Mouse (Mus musculus) adrenal gland, postnatal 36 days (tissue): ENCODE results near the gene Fopnl. TPM values are rescaled to one million over a fixed set of nuclear protein-coding genes. Genes with fewer than 3 reads are reported as not detected.

Experiments used
- DNase-seq, 2 experiments: peaks; one replicate each; pipeline ENCODE4 v3.0.0; 2021; ENCODE audit warnings: mixed read lengths in 1 of 2
- total RNA-seq, 2 experiments: library from RNA; stranded (reverse); gene quantifications; 2 replicates each; pipeline ENCODE4 v1.2.3; 2021

Gene Fopnl
- total RNA-seq, 2 experiments from 2014 or later: 51.8 to 63.2 TPM

DNA sequence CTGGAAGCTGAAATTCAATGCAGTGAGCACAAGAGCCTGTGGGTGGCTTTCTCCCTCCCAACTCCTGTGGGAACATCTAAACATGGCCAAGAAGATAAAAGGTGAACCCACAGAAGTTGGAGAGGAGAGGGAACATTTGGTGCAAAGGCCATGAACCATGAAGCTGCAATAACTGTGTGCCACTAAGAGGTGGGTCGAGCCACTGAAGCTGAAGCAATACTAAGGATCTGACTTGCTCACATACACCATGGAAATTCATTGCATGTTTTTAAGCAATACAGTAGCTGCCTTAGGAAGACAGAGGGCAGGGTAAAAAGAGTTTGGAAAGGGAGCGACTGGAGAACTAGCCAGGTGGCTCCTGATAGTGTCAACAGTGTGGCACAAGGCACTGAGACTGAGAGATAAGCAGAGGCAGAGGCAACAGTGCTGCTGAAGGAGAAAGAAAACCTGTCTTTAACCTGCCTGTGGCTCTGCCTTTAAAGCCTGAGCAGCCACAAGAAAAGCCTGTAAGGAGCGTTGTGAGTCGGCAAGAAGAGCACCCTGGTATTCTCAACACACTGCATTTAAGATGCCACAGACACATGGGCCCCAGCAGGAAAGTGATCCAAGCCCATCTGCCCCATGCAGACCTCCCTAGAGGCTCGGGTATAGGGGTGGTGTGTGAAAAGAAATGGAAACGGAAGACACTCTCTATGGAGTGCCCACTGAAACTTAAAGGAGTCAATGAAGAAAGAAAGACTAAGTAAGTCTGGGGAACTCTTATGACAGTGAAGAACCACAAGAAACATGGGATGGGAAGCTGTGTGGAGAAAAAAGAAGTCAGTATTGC, 8.7 kb downstream of the Fopnl start:
- no peak for DNase-seq

DNA sequence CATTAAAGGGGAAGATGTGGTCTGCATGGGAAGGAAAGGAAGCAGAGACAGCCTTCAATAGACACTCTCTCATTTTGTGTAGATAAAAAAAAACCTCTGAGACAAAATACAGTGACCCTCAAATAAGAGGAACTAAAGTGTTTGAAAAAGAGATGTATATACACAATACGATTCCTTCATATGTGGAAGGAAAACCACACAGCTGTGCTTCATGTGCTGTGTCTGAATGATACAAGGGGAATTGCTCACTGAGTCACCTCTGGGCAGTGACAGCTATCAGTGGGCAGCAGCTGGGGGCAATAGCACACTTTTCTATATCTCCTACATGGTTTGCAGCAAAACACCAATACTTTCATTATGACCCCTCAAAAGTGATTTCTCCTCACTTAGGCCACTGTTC, 9.8 kb downstream of the Fopnl start:
- DNase-seq: no peak

DNA sequence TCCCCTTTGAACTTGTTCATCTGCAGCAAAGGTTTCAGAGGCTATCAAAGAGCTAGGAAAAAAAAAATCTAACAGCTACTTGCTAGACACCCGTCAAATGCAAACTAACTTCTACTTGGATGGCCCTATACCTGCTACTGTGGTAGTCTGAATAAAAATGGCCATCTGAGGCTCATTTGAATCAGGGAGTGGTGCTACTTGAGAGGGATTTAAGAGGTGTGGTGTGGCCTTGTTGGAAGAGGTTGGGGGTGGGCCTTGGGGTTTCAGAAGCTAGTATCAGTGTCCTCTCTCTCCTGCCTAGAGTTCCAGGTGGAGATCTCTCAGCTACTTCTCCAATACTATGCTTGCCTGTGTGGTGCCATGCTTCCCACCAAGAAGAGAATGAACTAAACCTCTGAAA, 10.8 kb downstream of the Fopnl start:
- DNase-seq: no peak

DNA sequence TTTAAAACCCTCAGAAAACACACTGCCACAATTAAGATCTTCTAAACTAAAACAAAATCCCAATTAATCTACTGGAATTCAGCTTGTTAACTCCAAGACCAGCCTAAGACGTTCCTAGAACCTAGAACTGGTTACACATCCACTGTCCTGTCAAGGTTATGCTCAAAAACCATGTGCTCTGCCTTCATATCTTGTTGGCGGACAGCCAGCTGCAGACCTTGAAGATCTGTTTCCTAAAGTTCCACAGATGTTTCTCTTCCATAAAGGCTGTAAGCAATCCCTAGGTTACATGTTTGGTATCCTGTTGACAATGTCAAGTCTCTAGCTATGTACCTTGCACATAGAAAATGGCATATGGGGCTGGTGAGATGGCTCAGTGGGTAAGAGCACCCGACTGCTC, 12.4 kb downstream of the Fopnl start:
- peak; percentile 49 to 57 for DNase-seq

DNA sequence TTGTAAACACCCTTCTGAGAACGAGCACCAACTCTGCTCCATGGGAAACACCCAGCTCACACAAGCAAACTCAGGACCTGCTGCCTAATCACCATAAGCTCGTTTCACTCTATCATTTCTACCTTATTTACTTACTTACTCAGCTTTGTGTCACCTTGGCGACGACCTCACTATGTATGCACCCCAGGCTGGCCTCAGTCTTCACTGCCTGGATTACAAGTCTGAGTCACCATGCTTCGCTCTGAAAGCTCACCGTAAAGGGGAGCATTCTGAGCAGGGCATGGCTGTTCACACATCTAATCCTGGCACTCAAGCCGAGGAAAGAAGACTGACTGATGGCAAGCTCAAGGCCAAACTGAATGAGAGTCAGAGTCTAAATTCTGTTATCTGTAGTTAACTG, 13.5 kb downstream of the Fopnl start:
- DNase-seq: peak; percentile 55 to 63

DNA sequence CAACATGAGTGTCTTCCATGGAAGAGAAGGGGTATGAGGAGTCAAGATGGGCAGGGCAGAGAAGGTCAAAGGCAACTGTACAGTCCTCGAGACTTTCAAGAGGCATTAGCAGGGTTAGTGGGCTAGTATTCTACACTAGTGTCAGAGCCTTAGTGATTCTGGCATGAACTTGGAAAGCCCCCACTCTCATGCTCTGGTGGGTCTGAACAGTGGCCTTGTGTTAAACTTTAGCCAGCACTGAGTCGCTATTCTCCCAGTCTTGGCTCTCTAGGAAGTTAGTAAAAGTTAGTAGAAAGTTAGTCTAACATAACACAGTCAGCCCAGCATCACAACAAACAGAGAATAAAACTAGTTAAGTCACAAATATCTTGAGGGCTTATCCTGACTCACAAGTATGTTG, 14.1 kb downstream of the Fopnl start:
- no peak for DNase-seq

DNA sequence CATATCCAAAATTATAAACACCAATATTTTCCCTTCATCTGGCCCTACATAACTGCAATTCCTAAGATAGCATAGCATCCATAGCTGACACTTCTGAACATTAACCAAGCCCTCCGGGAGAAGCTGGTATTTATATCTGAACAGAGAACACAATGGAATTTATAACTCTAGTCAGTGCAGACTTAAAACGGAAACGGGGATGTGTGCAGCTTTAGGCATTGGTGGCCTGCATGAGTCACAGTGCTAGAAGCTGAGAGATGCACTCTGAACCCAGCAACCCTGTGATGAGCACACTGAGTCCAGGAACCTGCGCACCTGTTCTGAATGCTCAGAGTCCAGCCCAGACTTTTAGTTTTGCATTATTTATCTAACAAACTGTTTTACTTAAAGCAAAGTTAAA, 18.7 kb downstream of the Fopnl start:
- no peak for DNase-seq

DNA sequence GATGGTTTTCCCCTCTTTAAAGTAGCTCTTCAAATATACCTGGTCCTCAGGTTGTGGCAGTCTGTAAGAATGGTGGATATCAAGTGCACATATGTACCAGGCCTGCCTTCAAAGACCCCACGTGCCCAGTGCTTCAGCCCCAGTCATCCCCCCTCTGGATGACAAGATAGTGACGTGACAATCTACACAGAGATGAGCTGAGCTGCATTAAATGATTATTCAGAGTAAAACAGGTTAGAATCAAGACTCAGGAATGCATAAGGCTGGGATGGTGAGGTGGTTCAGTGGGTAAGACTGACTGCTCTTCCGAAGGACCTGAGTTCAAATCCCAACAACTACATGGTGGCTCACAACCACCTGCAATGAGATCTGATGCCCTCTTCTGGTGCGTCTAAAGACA, 19.5 kb downstream of the Fopnl start:
- DNase-seq: no peak

DNA sequence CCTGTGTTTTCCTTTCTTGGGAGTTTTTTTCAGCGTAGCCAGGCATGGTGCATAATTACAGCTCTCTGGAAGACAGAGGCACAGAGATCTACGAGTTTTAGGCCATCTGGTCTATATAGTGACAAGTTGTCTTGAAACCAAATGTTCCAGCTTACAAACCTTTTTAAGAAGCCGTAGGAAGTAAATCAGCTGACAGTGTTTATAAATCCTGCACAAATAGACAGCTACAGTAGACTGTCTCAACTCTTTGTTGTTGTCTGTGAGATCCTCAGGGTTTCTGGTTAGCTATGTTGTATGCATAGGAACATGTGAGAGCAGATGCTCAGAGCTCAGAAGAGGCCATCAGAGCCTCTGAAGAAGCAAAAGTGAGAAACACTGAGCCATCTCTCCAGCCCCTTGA, 20.1 kb downstream of the Fopnl start:
- no peak for DNase-seq

DNA sequence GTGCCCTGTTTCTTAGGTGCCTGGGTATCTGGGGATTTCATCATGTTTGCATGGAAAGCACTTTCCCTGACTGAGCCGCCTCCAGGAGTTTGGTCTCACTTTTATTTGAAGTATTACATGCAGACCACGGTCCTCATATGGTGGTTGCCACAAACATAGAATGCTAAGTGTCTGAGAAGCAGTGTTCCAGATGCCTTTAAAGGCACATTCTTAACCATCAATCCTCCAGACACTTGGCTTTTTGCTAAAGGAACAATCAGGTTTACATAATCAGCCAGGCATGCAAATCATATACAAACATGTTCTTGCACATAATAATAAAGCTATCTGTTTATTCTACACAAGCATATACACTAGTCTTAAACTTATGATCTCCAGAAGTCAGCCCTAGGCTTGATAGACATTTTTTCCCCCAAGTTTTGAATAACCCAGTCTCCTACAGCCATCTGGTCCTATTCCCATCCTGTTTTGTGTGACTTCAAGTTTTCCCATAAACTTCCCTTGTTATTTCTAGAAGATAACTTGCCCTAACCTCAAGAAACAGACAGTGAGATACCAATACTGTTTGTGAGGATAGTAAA, 20.6 kb downstream of the Fopnl start:
- no peak for DNase-seq

DNA sequence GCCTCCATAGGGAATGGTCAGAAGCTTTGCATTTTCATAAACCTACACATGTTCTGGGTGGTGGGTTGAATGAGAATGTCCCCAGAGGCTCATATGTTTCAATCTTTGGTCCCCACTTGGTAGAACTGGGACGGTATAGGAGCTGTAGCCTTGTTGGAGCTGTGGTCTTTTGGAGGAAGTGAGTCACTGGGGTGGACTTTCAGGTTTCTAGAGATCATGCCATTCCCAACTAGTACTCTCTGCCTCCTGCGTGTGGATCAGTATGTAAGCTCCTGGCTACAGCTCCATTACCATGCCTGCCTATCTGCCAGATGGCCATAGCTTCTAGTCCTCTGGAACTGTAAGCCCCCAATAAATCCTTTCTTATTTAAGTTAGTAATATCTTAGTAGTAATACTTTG, 21.9 kb downstream of the Fopnl start:
- no peak for DNase-seq

DNA sequence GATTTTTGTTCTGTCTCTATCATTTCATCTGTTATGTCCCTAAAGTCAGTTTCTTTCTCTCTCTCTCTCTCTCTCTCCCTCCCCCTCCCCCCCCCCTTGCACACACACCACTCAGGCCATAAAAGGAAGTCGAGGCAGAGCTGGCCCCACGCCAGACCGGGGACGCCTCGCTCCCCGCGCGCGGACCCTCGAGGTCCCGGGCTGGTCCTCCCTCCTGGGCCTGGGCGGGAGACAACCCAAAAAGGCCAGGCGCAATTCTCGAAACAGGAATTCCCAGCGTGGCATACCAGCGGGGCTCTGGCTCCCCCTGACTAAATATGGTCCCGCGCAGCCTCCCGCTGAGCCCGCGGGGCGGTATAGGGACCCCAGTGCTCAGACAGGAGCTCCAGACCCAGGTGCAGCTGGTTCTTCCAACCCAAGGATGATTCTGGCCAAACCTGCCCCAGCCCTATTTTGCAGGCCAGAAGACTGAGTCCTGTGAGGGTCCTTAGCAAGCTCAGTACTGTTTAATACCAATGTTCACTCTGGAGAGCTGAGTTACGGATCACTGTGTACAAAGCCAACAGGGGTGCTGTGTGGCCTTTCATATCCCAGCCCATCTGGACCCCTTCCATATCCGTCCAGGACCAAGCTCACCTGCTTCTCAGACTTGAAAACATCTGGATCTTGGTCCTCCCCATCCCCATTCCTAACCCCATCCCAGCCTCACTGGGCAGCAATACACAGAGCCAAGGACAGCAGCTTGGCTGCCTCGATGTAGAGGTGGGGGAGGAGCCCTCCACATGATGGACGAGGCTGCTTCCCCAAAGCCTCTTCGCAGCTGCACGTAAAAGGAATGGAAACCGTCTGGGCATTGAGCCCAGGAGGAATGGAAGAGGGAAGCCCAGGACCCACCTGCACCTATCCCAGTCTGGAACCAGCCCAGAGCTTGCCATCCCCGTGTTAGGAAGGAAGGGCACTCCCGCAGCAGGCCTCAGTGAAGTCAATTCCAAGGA, 24.7 kb downstream of the Fopnl start:
- peak; percentile 45 to 48 for DNase-seq

DNA sequence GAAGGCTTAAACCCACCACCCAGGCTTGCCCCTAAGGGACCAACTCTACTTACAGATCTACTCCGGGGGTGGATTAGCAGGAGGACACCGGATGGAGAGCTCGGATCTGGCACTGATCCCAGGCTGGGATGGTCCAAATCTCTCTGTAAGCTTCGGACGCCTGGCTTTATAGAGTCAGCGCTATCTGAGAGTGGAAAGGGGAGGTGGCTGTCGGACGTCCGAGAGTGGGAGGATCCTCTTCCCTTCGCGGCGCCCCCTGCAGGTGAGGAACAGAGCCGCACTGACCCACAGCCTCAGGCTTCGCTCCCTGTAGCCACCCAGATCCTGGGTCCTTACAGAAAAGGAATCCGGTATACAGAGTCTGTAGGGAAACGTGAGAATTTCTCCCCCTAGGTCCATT, 26.0 kb downstream of the Fopnl start, which contains the start of gene Myh11:
Gene Myh11 (minus strand): TSS at position 150 of the 400 bp plus-strand sequence.
- peak; percentile 82 to 85 for DNase-seq

DNA sequence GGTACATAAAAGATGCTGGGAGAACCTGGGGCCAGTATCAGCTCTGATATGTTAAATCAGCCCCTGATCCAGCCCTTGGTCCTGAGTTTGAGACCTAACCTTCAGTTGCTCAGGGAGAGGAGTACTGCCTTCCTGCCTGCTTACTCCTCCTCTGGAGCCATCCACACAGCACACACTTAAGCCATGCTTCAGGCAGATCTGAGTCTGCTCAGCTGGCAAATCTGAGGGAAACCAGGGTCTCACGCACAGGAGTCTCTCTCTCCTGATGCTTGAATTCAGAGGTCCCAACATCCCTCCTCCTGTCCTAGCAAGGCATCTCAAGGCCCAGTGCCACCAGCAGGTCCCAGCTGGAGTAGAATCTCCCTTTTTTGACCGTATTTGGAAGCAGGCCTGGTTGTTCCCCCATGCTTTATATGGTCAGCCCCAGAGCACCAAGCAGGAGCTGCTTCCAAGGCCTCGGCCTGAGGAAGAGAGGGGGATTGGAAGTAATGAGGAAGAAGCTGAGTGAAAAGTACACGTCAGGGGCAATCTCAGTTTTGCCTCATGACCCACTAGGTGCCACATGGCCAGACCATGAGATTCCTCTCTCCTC, 44.7 kb downstream of the Fopnl start:
- DNase-seq: no peak

DNA sequence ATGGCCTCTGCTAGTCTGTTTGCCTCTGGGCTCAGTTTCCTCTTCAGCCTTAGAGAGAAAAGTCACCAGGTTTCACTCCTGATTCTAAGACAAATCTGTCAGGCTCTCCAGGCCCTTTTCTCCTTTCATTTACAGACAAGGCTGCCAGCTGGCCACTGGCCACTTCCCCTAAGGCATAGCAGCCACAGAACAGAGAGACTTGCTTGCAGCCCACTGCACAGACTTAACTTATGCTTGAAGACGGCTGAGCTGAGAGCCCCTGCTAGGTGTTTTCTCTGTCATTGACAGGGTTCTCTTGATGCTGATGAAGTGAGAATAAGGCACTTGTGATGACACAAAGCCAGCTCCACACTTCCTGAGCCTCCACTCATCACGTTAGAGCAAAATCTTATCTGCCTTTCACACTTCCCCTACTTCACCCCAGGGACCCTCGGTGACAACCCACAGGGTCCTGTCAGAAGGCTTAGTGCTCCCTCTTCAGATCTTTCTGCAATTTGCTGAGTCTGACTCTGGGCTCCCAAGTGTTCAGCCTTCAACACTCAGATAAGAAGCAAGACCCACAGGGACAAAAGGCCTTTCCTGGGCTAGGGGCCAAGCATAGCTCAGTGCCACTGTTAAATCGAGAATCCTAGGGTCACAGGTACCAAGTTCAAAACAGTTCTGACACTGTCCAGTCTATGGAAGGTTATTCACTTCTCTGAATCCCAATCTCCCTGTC, 51.8 kb downstream of the Fopnl start:
- peak; percentile 45 to 48 for DNase-seq

DNA sequence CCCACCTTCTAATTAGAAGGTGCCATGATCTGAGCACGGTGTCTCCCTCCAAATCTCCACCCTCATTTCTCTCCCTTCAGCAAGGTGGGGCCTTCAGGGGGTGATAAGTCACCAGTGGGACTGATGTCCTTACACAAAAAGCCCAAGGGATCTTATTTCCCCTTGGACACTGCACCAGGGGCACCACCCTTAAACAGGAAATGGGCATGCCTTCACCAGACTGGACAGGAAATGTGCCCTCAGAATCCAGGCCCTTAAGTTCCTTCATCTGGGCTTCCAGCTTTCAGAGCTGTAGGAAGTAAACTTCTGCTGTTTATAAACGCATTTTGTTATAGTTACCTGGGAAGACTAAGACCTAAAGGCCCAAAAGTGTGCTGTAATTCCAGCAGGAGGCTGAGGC, 52.7 kb downstream of the Fopnl start:
- DNase-seq: no peak

DNA sequence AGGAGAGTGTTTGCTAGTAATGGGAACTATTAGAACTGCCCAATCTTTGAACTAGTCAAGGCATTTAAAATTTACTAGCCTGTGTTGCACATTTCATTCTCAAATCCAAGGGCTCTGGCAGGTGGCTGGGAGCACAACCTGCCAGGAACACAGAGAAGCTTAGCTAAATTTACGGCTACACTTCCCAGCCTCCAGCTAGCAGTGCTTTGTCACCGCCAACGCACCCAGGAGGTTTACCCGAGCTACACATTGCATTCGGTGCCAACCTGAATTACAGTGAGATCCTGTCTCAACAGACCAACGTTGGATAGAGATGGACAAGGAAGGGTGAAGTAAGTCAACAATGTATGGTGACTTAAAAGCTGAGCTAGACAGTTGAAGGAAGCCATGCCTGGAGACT, 54.0 kb downstream of the Fopnl start:
- no peak for DNase-seq

DNA sequence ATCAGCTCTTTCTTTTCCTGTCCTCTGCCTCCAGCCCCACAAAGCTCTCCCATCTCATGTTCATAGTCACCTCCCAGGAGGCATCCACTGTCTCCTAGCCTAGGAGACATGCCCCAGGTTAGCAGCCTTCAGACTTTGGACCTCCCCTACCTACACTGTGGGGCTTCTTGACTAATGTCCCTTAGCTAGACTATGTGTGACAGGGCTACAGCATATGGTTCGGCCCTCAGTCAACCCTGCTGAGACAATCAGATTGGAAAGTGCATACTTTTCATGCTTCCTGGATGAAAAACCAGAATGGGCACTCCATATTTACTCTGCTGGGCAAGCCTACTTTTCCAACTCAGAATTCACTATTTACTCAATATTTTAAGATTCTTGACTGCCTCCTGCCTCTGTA, 54.8 kb downstream of the Fopnl start:
- no peak for DNase-seq

DNA sequence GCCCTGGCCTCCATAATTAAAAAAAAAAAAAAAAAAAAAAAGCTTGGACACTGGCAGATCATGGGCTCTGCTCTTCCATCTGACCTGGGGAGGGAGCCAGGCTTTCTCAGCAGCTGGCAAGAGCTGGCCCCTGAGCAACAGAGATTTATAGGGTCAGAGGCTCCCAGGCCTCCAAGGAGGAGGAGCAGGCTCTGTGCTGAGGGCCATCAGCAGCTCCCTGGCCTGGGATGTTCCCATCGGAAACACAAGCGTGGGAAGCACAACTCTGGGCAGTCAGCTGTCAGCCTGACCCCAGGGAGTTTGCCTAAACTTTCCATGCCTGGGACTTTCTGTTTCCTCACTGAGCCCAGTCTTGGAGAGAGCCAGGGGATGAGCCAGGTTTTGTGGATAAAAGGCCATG, 58.3 kb downstream of the Fopnl start:
- peak; percentile 66 for DNase-seq

DNA sequence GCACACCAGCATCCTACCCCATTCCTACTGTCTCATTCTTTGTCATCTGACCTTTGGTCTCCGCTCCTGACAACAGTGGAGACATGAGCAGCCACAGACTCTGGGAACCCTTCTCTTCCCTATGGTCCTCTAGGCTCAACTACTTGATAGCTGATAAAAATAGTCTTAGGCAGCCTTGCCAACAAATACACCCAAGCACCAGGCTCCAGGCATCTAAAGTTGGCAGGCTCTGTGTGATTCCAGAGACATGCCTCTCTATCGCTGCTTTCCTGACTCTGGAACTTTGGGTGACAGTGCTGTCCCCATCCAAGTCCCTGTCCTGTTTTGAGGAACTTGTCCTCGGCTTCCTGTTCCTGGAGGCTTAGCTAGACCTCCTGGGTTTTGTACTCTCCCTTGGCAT, 63.6 kb downstream of the Fopnl start:
- no peak for DNase-seq

DNA sequence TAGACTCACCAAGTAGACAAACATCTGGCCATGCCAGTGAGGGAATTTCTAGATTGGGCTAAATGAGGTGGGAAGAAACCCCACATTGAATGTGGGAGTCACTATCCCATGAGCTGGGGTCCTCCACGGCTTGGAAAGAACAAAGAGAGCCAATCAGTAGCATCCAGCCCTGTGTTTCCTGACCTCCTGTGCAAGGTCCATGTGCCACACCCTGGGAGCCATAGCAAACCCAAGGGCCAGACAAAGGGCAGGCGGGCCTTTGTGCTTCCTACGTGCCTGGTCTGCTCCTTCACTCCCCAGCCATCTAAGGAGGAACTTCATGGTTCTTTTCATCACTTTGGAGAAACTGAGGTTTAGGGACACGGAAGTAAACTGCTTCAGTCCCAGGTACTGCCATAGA, 64.3 kb downstream of the Fopnl start:
- no peak for DNase-seq

DNA sequence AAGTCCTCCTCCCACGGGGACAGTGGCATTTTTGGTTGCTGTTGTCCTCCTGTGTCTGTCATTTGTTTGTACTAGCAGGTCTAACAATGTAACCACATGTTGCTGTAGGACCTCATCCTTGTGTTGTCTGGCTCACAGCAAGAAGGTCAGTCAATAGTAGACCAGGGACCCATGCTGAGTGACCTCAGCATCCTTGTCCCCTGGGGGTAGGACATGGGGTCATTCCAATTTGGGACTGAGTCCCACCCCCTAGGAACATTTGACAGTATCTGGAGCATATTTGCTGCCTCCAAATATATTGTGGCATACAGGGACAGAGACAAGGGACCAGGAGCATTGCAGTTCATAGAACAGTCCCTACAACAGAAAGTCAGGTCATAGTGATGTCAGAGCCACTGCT, 67.3 kb downstream of the Fopnl start:
- no peak for DNase-seq
